Mouse (Mus musculus): Measurements from ENCODE around the gene Ptprs. TPM values are rescaled to one million over a fixed set of nuclear protein-coding genes. Genes with fewer than 3 reads are reported as not detected.

Gene Ptprs
- total and polyA plus RNA-seq, 3 experiments: 149 to 573 (median 249) TPM

DNA sequence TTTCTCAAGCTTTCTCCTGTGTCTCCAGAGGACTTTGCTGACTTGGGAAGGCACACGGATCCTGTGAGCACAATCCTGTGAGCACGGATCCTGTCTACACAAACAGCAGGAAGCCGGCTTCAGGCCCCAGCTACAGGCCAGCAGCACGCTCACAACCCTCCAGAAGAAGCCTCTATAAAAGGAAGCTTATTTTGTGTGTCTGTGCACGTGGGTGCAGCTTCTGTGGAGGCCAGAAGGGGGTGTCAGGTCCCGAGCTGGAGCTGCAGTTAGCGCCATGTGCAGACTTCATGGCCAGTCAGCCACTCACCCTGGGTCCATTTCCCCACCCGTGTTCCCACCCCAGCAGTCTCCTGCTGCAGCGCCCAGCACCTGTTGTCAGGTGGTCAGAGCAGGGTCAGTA, 7.9 kb downstream of the Ptprs start:
- no peak for DNase-seq

DNA sequence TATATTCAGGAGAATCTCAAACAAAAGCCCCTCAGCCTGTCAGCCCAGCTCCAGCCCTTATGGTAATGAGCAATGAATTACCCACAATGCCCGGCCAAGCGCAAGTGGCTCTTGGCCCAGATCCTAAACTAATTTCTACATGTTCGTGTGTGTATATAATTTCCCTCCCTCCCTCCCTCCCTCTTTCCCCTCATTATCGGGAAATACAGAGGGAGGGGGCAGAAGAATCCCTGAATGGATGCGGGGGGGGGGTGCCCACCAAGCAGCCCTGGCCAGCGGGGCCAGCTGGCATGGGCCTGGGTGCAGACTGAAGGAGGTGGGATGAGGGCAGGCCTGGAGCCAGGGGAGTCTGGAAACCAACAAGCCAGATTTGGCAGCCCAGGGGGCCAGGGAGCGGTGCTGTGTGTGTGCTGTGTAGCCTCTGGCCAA, 8.8 kb downstream of the Ptprs start:
- no peak for DNase-seq

- no peak for DNase-seq
Observed at GRCm38 (mm10) chr17:56466747-56467146, 9.5 kb downstream of the Ptprs start.

- no peak for DNase-seq
Observed at GRCm38 (mm10) chr17:56464817-56465216, 11.5 kb downstream of the Ptprs start.

DNA sequence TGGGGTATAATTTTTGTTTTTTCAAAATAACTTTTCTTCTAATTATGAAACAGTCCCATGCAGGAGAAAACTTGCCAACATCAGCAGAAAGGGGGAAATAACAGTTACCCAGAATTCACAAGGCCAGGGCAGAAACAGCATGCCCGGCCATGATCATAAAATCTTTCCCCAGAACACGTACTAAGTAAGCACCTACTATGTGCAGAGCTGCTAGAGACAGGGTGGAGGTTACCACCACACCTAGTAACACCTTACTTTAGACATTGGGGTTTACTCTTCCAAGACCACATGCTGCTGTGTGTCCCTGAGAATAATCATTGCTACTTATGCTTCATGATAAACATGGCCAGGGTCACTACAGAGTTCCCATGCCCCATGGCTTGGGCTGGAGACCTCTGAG, 11.9 kb downstream of the Ptprs start:
- no peak for DNase-seq

GRCm38 (mm10) chr17:56463500-56463899, 12.8 kb downstream of the Ptprs start:
- DNase-seq: no peak

DNA sequence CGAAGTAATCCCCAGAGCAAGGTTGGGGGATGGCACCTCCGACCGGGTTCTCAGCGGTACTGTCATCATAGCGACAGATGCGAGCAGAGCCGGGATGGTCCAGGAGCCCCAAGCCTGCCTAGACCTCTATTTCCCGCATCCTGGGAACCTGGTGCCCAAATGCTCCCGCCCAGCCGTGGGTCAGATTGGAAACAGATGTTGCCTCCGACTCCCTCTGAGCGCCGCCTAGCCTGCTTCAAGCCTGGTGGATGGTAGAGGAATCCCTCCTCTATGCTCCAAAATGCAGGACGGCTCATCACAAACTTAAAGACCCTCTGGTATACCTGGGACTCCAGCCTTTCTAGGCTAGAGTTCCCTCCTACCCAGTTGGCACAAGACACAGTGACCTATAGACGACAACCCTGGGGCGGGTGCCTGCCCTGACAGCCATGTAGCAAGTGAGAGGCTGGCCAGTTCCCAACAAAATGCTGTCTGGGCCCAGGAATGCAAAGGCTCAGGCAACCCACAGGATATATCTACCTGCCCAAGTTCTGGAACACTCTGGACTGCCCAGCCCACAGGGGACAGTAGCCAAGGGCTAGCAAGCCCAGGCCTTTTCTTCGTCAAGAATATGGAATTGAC, 13.3 kb downstream of the Ptprs start:
- no peak for DNase-seq

DNA sequence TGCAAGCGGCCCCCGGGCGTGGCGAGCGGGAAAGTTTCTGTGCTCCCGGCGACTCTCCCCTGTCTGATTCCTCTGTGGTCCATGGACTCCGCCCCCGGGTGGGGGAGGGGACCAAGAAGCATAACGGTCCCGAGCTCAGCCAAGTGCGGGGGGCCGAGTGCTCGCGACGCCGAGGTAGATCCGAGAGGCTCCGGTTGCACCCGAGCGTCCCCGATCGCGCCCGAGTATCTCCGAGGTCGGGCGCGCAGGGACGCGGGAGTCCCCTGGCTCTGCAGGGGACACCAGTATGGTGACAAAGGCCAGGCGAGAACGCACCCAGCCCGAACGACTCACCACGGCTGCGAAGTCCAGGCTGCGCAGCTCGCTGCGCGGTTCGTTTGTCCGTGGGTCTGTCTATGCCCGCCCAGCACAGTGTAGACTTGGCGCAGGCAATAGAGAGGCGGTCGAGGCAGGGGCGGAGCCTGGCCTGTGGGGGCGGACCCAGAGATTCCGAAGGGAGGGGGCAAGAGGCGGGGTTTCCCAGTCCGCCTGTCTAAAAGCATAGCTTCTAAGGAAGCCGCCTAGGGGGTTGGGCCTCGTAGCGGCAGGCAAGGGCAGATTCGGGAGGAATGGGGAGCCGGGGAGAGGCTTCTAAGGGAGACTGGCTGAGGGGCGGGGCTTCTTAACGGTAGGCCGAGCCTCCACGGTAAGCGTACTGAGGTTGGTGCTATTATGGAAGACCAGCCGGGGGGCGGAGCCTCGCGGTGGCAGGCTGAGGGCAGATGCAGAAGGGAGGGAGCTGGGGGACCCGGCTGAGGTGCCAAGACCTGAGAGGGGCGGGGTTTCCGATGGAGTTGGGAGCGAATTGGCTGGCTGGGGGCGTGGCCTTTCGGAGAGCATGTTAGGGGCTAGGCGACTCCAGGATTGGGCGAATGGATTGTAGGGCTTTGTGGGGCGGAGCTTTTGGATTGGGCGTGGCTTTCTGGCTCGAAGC, 14.2 kb downstream of the Ptprs start:
- DNase-seq: peak; percentile 100

DNA sequence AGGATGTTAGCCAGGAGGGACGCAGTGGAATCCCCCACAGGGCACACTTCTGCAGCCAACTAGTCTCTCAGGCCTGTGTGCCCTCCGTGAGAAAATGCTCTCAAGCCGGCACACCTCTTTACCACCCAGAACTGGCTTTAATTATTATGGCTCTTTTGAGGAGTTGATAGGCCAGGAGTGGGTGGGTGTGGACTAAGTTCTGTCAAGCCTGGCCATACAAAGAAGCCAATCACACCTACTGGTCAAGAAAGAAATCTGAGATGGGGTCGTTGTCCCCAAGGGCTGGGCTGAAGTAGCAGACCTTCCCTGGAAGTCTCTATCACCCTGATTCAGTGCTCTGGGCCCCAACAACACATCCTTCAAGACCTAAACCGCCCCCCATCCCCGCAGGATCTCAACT, 15.4 kb downstream of the Ptprs start:
- no peak for DNase-seq

- no peak for DNase-seq
Observed at GRCm38 (mm10) chr17:56457442-56457841, 18.8 kb downstream of the Ptprs start.

GRCm38 (mm10) chr17:56456353-56456752, 19.9 kb downstream of the Ptprs start:
- no peak for DNase-seq

- no peak for DNase-seq
Observed at GRCm38 (mm10) chr17:56453689-56454088, 22.6 kb downstream of the Ptprs start.

GRCm38 (mm10) chr17:56453251-56453650, 23.0 kb downstream of the Ptprs start:
- peak; percentile 88 for DNase-seq

DNA sequence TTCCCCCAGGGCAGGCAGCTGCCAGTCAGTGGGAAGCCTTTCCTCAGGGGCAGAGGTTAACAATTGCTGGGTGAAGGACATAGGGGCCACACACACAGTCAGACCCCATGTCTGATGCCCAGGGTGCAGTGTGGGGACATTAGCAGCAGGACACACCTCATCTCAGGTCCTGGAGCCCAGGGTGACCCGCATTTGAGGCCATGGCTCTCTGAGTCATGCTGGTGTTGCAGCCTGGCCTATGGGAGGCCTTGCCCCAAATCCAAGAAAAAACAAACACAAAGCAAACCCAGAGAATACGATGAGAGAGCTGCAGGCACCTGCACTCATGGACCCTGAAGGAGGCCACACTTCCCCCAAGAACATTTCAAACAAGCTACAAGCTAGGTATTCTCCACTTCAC, 28.6 kb downstream of the Ptprs start:
- peak; percentile 85 for DNase-seq

DNA sequence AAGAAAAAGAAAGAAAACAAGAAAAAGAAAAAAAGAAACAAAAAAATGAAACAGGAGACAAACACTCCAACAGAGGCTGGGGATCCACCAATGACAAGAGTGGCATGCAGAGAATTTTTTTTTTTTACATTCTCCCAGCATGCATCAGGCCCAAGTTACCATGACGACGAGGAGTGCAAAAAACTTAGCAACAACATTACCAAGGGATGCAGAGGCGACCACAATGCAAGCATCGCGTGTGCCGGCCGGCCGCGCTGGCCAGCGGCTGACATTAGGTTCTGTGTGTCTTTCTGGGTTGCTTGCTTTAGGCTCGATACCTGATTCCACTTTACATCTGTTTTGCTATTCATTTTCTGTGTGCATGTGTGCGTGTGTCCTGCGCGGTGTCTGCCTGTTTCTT, 30.9 kb downstream of the Ptprs start:
- no peak for DNase-seq

DNA sequence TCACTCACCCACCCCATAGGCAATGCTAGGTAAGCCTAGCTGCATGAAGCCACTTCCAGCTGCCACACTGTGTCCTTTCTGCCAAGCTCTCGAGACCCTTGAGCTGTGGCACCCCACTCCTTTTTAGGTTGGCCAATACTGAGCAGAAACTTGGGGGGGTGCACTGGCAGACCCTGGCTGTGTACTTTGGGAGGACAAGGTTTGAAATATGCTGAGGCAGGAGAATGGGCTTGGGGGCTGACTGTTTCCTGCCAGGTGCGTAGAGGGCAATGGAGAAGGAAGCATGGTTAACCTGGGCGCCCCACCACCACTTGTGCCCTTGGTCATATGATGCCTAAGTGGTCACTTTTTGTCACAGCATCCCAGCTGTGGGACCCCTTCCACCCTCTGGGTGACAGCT, 31.5 kb downstream of the Ptprs start:
- DNase-seq: no peak

GRCm38 (mm10) chr17:56443341-56443795, 32.9 kb downstream of the Ptprs start:
- DNase-seq: peak; percentile 52

DNA sequence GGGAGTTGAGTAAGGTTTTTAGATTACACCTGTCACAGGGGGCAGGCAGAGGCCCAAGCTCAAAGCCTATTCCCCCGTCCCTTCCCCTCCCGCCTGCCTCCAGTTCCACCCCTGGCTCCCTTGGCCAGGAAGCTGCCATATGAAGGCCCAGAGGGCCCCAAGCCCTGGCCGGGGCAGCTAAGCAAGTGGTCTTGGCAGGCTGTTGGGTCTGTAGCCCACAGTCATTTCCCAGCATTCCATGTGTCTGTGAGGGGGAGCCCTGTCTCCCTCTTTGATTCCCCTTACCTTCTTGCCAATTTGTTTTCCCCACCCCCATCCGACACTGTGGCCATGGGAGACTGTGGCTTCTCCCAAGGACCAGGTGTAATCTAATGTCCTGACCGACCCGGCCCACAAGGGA, 34.0 kb downstream of the Ptprs start:
- no peak for DNase-seq

DNA sequence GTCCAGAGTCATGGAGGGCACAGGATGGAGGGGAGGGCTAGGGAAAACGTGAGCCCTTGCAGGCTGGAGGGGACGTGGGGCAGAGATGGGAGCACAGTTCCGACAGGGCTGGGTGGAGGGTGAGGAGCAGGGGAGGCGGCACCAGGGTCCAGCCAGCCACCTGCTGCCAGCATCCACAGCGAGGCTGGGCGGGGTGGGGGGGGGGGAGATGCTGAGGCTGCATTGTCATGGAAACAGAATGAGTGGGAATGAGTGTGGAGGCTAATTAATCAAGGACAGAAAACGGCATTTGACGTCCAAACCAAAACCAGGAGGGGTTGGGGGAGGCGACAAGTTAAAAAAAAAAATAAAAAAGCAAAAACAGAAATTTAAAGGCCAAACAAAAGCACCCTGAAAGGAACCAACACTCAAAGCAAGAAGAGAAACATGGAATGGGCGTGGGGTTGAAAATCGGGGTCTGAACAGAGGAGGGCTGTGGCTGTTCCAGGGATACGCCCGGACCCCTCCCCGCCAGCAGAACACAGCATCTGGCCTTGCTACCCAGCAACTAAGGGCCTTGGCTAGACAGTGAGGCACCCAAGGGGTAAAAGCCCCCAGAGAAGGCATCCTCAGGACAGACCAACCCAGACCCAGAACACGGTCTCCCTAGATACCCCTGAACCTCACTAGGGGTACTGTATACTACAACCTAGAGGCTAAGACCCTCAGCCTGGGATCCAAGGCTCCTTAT, 36.4 kb downstream of the Ptprs start:
- DNase-seq: no peak

GRCm38 (mm10) chr17:56431582-56431981, 44.7 kb downstream of the Ptprs start:
- DNase-seq: no peak

GRCm38 (mm10) chr17:56427857-56428256, 48.4 kb downstream of the Ptprs start:
- no peak for DNase-seq

DNA sequence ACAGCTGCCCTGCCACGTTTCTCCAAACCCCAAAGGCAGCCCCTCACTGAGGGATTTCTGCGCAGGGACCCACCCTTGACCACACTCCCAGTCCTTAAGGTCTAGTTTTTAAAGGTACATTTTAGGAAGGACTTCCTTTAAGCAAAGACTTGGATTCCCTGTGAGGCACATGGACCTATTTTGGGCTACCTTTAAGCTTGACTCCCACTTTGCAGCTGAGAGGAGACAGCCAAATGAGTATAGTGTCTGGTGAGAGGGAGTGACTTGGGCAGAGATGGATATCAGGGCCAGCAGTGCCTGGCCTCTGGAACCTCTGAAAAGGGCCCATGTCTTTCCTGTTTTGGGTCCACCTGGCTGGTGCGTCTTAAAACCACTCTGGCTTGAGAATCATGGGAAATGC, 50.3 kb downstream of the Ptprs start:
- DNase-seq: no peak

- peak; percentile 90 for DNase-seq
Observed at GRCm38 (mm10) chr17:56425584-56425914, 50.7 kb downstream of the Ptprs start.
